Mouse (Mus musculus): ENCODE results near the gene Pofut1. TPM values are rescaled to one million over a fixed set of nuclear protein-coding genes. Genes with fewer than 3 reads are reported as not detected.

Gene Pofut1
- polyA plus RNA-seq, 1 experiment from 2014 or later, result 3.3 TPM

- DNase-seq (peak; percentile 78), ATAC-seq (ENCODE audit: low read depth) (peak; percentile 76)
- peak within 1 kb of the TSS; percentile 85 for H3K9ac ChIP-seq
- peak within 1 kb of the TSS; percentile 95 for H3K4me3 ChIP-seq (replicated peaks)
- peaks cover 27% of the 10 kb centered on the region for H3K4me1 ChIP-seq (replicated peaks)
- no peaks in the 10 kb centered on the region for H3K36me3 ChIP-seq
- H3K27ac ChIP-seq, result peak within 1 kb of the TSS; percentile 75
- H3K9me3 ChIP-seq (replicated peaks), result no peaks in the 10 kb centered on the region
- WGBS (ENCODE audit: insufficient replicate concordance), result under 1% methylated on average over 63 of the region's 63 CpGs
- peak within 1 kb of the TSS; percentile 99 for H3K4me2 ChIP-seq
- H3K27me3 ChIP-seq, result no peaks in the 10 kb centered on the region
Measured at GRCm38 (mm10) chr2:153290938-153291928, 49.9 kb downstream of the Pofut1 start, which contains the start of gene Kif3b. Gene Kif3b, plus strand, starts transcription at chr2:153291413.

- H3K4me2 ChIP-seq, result peak overlapping the region; percentile 99
- peak overlapping the region; percentile 85 for H3K9ac ChIP-seq
- WGBS (ENCODE audit: insufficient replicate concordance), result 13% methylated on average over 7 of the region's 7 CpGs
Measured at GRCm38 (mm10) chr2:153292305-153292861, 51.0 kb downstream of the Pofut1 start.

GRCm38 (mm10) chr2:153295196-153295595, 53.9 kb downstream of the Pofut1 start:
- Histone ChIP-seq H3K36me3 (no peaks in the 10 kb centered on the region), H3K4me2 (no peak overlapping the region), H3K9ac (no peak overlapping the region), H3K9me3 (replicated peaks) (no peaks in the 10 kb centered on the region), H3K4me3 (replicated peaks) (no peak overlapping the region), H3K27me3 (no peaks in the 10 kb centered on the region), H3K27ac (no peak overlapping the region), H3K4me1 (replicated peaks) (peaks cover 40% of the 10 kb centered on the region)
- 78% methylated on average over 4 of the region's 4 CpGs for WGBS (ENCODE audit: insufficient replicate concordance)
- DNase-seq (no peak), ATAC-seq (ENCODE audit: low read depth) (no peak)

More at GRCm38 (mm10) chr2:153292305-153292861, 51.0 kb downstream of the Pofut1 start:
- Histone ChIP-seq H3K4me3 (replicated peaks) (peak overlapping the region; percentile 95), H3K27ac (peak overlapping the region; percentile 48; the same call in 1 of the 2 replicates), H3K4me1 (replicated peaks) (peaks cover 27% of the 10 kb centered on the region), H3K36me3 (no peaks in the 10 kb centered on the region), H3K27me3 (no peaks in the 10 kb centered on the region), H3K9me3 (replicated peaks) (no peaks in the 10 kb centered on the region)
- peak; percentile 58 for DNase-seq
- ATAC-seq (ENCODE audit: low read depth), result peak; percentile 61

GRCm38 (mm10) chr2:153297771-153298170, 56.4 kb downstream of the Pofut1 start:
- H3K27ac ChIP-seq, result no peak overlapping the region
- H3K4me3 ChIP-seq (replicated peaks), result no peak overlapping the region
- WGBS (ENCODE audit: insufficient replicate concordance), result 80% methylated on average over 4 of the region's 4 CpGs
- no peak for ATAC-seq (ENCODE audit: low read depth)
- no peaks in the 10 kb centered on the region for H3K36me3 ChIP-seq
- H3K4me1 ChIP-seq (replicated peaks), result peaks cover 22% of the 10 kb centered on the region
- H3K4me2 ChIP-seq, result no peak overlapping the region
- H3K9me3 ChIP-seq (replicated peaks), result no peaks in the 10 kb centered on the region
- DNase-seq, result no peak
- no peak overlapping the region for H3K9ac ChIP-seq
- H3K27me3 ChIP-seq, result no peaks in the 10 kb centered on the region

- no peaks in the 10 kb centered on the region for H3K9me3 ChIP-seq (replicated peaks)
- ATAC-seq (ENCODE audit: low read depth), result no peak
- 46% methylated on average over 4 of the region's 4 CpGs for WGBS (ENCODE audit: insufficient replicate concordance)
- no peak overlapping the region for H3K4me2 ChIP-seq
- no peak overlapping the region for H3K4me3 ChIP-seq (replicated peaks)
- H3K27ac ChIP-seq, result no peak overlapping the region; the same call in 1 of the 2 replicates
- peaks cover 15% of the 10 kb centered on the region for H3K4me1 ChIP-seq (replicated peaks)
- no peaks in the 10 kb centered on the region for H3K27me3 ChIP-seq
- no peak for DNase-seq
- peak overlapping the region; percentile 23; the same call in 1 of the 2 replicates for H3K9ac ChIP-seq
- no peaks in the 10 kb centered on the region for H3K36me3 ChIP-seq
Measured at GRCm38 (mm10) chr2:153298460-153298859, 57.1 kb downstream of the Pofut1 start.

GRCm38 (mm10) chr2:153298863-153299262, 57.5 kb downstream of the Pofut1 start:
- WGBS (ENCODE audit: insufficient replicate concordance), result 27% methylated on average over 4 of the region's 4 CpGs
- 0 out of 2 replicates have a peak, but pooled peaks have one; percentile 28 for ATAC-seq (ENCODE audit: low read depth)
- H3K9me3 ChIP-seq (replicated peaks), result no peaks in the 10 kb centered on the region
- peaks cover 14% of the 10 kb centered on the region for H3K4me1 ChIP-seq (replicated peaks)
- H3K27me3 ChIP-seq, result no peaks in the 10 kb centered on the region
- no peak for DNase-seq
- H3K27ac ChIP-seq, result no peak overlapping the region; the same call in 1 of the 2 replicates
- no peak overlapping the region for H3K4me3 ChIP-seq (replicated peaks)
- no peaks in the 10 kb centered on the region for H3K36me3 ChIP-seq
- H3K9ac ChIP-seq, result no peak overlapping the region
- no peak overlapping the region for H3K4me2 ChIP-seq

GRCm38 (mm10) chr2:153301123-153301522, 59.8 kb downstream of the Pofut1 start:
- no peak overlapping the region for H3K9ac ChIP-seq
- WGBS (ENCODE audit: insufficient replicate concordance), result 89% methylated on average over 5 of the region's 5 CpGs
- no peak overlapping the region for H3K27ac ChIP-seq
- H3K4me1 ChIP-seq (replicated peaks), result peaks cover 19% of the 10 kb centered on the region
- H3K36me3 ChIP-seq, result no peaks in the 10 kb centered on the region
- no peak for DNase-seq
- H3K4me3 ChIP-seq (replicated peaks), result no peak overlapping the region
- H3K9me3 ChIP-seq (replicated peaks), result no peaks in the 10 kb centered on the region
- H3K4me2 ChIP-seq, result no peak overlapping the region
- no peak for ATAC-seq (ENCODE audit: low read depth)
- no peaks in the 10 kb centered on the region for H3K27me3 ChIP-seq

GRCm38 (mm10) chr2:153305240-153305639, 63.9 kb downstream of the Pofut1 start:
- DNase-seq, result no peak
- peaks cover 12% of the 10 kb centered on the region for H3K4me1 ChIP-seq (replicated peaks)
- H3K4me3 ChIP-seq (replicated peaks), result no peak overlapping the region
- 65% methylated on average over 6 of the region's 6 CpGs for WGBS (ENCODE audit: insufficient replicate concordance)
- H3K9ac ChIP-seq, result no peak overlapping the region
- H3K27ac ChIP-seq, result no peak overlapping the region
- no peak for ATAC-seq (ENCODE audit: low read depth)
- H3K36me3 ChIP-seq, result no peaks in the 10 kb centered on the region
- H3K9me3 ChIP-seq (replicated peaks), result no peaks in the 10 kb centered on the region
- H3K4me2 ChIP-seq, result no peak overlapping the region
- no peaks in the 10 kb centered on the region for H3K27me3 ChIP-seq

- no peak overlapping the region for H3K27ac ChIP-seq
- ATAC-seq (ENCODE audit: low read depth) (no peak), DNase-seq (no peak)
- H3K4me2 ChIP-seq, result no peak overlapping the region
- peaks cover 12% of the 10 kb centered on the region for H3K4me1 ChIP-seq (replicated peaks)
- no peak overlapping the region for H3K4me3 ChIP-seq (replicated peaks)
- H3K9me3 ChIP-seq (replicated peaks), result no peaks in the 10 kb centered on the region
- no peak overlapping the region for H3K9ac ChIP-seq
- 73% methylated on average over 7 of the region's 7 CpGs for WGBS (ENCODE audit: insufficient replicate concordance)
- no peaks in the 10 kb centered on the region for H3K27me3 ChIP-seq
- H3K36me3 ChIP-seq, result no peaks in the 10 kb centered on the region
Measured at GRCm38 (mm10) chr2:153308586-153308985, 67.3 kb downstream of the Pofut1 start.

GRCm38 (mm10) chr2:153309106-153309505, 67.8 kb downstream of the Pofut1 start:
- Histone ChIP-seq H3K36me3 (no peaks in the 10 kb centered on the region), H3K4me1 (replicated peaks) (peaks cover 12% of the 10 kb centered on the region), H3K9ac (no peak overlapping the region), H3K9me3 (replicated peaks) (no peaks in the 10 kb centered on the region), H3K27ac (no peak overlapping the region), H3K4me2 (no peak overlapping the region), H3K4me3 (replicated peaks) (no peak overlapping the region), H3K27me3 (no peaks in the 10 kb centered on the region)
- WGBS (ENCODE audit: insufficient replicate concordance), result 72% methylated on average over 8 of the region's 8 CpGs
- ATAC-seq (ENCODE audit: low read depth), result no peak
- DNase-seq, result no peak

- no peak for ATAC-seq (ENCODE audit: low read depth)
- Histone ChIP-seq H3K9ac (no peak overlapping the region), H3K27ac (no peak overlapping the region), H3K9me3 (replicated peaks) (no peaks in the 10 kb centered on the region), H3K4me3 (replicated peaks) (no peak overlapping the region), H3K36me3 (no peaks in the 10 kb centered on the region), H3K4me1 (replicated peaks) (peaks cover 9% of the 10 kb centered on the region), H3K4me2 (no peak overlapping the region), H3K27me3 (no peaks in the 10 kb centered on the region)
- WGBS (ENCODE audit: insufficient replicate concordance), result 68% methylated on average over 6 of the region's 6 CpGs
- no peak for DNase-seq
Measured at GRCm38 (mm10) chr2:153310228-153310627, 68.9 kb downstream of the Pofut1 start.

All from liver, embryonic 13.5 days (tissue).